Mouse (Mus musculus): ENCODE results near the gene Il23a. TPM values are rescaled to one million over a fixed set of nuclear protein-coding genes. Genes with fewer than 3 reads are reported as not detected.
"Not testable (repeated sequence)": the region's sequence is repeated elsewhere in the genome, so short reads cannot be mapped to it uniquely, and the experiment has no call there.

Il23a gene
- polyA plus RNA-seq, 1 experiment from 2014 or later: 0.16 TPM

DNA sequence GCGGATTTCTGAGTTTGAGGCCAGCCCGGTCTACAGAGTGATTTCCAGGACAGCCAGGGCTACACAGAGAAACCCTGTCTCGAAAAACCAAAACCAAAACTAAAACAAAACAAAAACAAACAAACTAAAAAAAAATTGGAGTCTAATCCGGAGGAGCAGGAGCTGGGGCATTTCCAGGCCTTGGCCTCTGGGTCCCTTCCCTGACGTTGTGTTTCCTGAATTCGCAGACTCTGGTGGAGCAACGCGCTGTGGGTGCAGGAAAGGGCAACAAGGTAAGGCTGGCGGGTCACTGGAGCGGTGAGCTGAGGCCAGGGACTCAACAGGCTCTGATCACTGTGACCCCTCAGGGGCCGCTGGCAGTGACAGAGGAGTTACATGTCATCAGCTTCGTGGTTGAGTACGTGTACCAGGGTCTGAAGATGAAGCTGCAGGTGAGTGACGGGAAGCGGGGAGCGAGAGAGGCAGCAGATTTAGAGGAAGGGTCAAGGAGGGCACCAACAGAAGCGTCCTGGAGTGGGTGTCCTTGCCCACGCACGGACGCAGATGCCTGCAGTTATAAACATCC, 15.6 kb downstream of the Il23a start:
- H3K36me3 ChIP-seq (ENCODE audit: insufficient read depth, low read length): peaks cover 51% of the 10 kb centered on the region
- no peak; the same call in 1 of the 2 replicates for ATAC-seq (replicated peaks; ENCODE audit: low FRiP score, low read depth)
- H3K4me1 ChIP-seq (replicated peaks; ENCODE audit: insufficient read depth, low read length): no peaks in the 10 kb centered on the region
- no peak for DNase-seq (ENCODE audit: low spot score)
- H3K4me3 ChIP-seq (replicated peaks; ENCODE audit: low read depth, low read length): no peak overlapping the region
- H3K27ac ChIP-seq: no peak overlapping the region
- H3K4me2 ChIP-seq (ENCODE audit: low read length): no peak overlapping the region
- 71% methylated on average over 20 of the region's 20 CpGs for WGBS
- no peak overlapping the region for H3K9ac ChIP-seq (ENCODE audit: low read depth, low read length)
- no peaks in the 10 kb centered on the region for H3K9me3 ChIP-seq (replicated peaks; ENCODE audit: low read length)
- no peak for TF ChIP-seq CTCF (IDR thresholded peaks at IDR 0.05; ENCODE audit: low read depth)
- no peaks in the 10 kb centered on the region for H3K27me3 ChIP-seq (ENCODE audit: insufficient read depth, low read length)

DNA sequence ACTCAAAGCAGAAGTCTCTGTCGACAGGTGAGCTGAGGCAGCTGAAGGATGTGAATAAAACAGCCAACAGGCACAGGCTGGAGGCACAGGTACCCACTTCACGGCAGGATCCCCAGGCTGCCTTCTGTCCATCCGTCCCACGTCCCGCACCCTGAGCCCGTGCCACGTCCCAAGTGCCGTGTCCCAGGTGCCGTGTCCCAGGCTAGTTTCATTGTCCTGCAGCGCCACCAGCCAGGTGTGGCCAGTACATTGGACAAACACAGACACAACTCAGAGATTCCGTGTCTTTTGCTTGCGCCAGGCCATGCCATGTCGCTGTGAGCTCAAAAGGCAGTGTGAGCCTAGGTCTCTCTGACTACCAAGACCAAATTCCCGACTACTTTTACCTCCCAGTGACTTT, 16.9 kb downstream of the Il23a start:
- no peak overlapping the region for H3K4me2 ChIP-seq (ENCODE audit: low read length)
- no peak for TF ChIP-seq CTCF (IDR thresholded peaks at IDR 0.05; ENCODE audit: low read depth)
- 89% methylated on average over 14 of the region's 14 CpGs for WGBS
- no peak overlapping the region for H3K4me3 ChIP-seq (replicated peaks; ENCODE audit: low read depth, low read length)
- no peaks in the 10 kb centered on the region for H3K9me3 ChIP-seq (replicated peaks; ENCODE audit: low read length)
- H3K27me3 ChIP-seq (ENCODE audit: insufficient read depth, low read length): no peaks in the 10 kb centered on the region
- no peak overlapping the region for H3K27ac ChIP-seq
- peaks cover 53% of the 10 kb centered on the region for H3K36me3 ChIP-seq (ENCODE audit: insufficient read depth, low read length)
- DNase-seq (ENCODE audit: low spot score) (no peak), ATAC-seq (replicated peaks; ENCODE audit: low FRiP score, low read depth) (no peak)
- no peaks in the 10 kb centered on the region for H3K4me1 ChIP-seq (replicated peaks; ENCODE audit: insufficient read depth, low read length)
- H3K9ac ChIP-seq (ENCODE audit: low read depth, low read length): no peak overlapping the region

DNA sequence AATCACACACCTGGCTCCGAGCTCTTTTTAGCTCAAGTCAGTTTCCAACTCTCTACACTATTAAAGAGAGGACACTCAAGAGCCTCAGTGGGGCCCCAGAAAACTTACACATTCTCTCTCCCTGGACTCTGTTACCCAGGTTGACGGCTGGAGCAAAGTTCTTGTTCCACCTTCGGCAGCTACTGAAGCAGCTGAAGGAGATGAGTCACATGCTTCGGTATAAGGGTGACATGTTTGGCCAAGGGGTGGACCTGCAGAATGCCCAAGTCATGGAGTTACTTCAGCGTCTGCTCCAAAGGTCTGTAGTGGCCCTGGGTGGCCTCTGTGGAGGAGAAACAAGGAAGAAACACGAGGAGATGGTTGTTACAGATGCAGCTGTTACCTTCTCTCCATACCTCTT, 17.6 kb downstream of the Il23a start:
- 82% methylated on average over 6 of the region's 6 CpGs for WGBS
- ATAC-seq (replicated peaks; ENCODE audit: low FRiP score, low read depth) (peak; percentile 60), DNase-seq (ENCODE audit: low spot score) (no peak)
- H3K36me3 ChIP-seq (ENCODE audit: insufficient read depth, low read length): peaks cover 48% of the 10 kb centered on the region
- no peak overlapping the region for H3K4me3 ChIP-seq (replicated peaks; ENCODE audit: low read depth, low read length)
- no peaks in the 10 kb centered on the region for H3K27me3 ChIP-seq (ENCODE audit: insufficient read depth, low read length)
- TF ChIP-seq CTCF (IDR thresholded peaks at IDR 0.05; ENCODE audit: low read depth): no peak
- H3K9ac ChIP-seq (ENCODE audit: low read depth, low read length): no peak overlapping the region
- no peak overlapping the region for H3K27ac ChIP-seq
- no peaks in the 10 kb centered on the region for H3K4me1 ChIP-seq (replicated peaks; ENCODE audit: insufficient read depth, low read length)
- no peak overlapping the region for H3K4me2 ChIP-seq (ENCODE audit: low read length)
- no peaks in the 10 kb centered on the region for H3K9me3 ChIP-seq (replicated peaks; ENCODE audit: low read length)

DNA sequence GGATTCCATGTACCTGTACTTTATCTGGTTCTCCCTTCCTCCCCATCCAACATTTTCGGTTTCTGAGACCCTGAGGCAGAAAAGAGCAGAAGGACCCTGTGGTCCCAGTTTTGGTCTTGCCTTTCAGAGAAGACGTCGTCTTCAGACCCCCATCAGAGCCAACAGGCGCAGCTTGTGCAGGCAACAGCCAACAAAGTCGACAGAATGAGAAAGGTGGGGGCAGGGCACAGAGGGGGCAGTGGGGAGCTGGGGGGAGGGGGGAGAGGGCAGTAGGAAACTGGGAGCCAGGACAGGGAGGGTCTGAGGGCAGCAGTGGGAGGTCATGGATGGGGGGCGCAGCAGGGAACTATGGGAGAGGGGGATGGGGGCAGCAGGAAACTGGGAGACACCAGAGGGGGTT, 20.4 kb downstream of the Il23a start:
- H3K4me3 ChIP-seq (replicated peaks; ENCODE audit: low read depth, low read length): no peak overlapping the region
- ATAC-seq (replicated peaks; ENCODE audit: low FRiP score, low read depth): no peak
- H3K27me3 ChIP-seq (ENCODE audit: insufficient read depth, low read length): no peaks in the 10 kb centered on the region
- no peak for TF ChIP-seq CTCF (IDR thresholded peaks at IDR 0.05; ENCODE audit: low read depth)
- no peaks in the 10 kb centered on the region for H3K9me3 ChIP-seq (replicated peaks; ENCODE audit: low read length)
- H3K9ac ChIP-seq (ENCODE audit: low read depth, low read length): no peak overlapping the region
- H3K4me2 ChIP-seq (ENCODE audit: low read length): no peak overlapping the region
- peaks cover 34% of the 10 kb centered on the region for H3K36me3 ChIP-seq (ENCODE audit: insufficient read depth, low read length)
- 65% methylated on average over 6 of the region's 6 CpGs for WGBS
- no peak overlapping the region for H3K27ac ChIP-seq
- H3K4me1 ChIP-seq (replicated peaks; ENCODE audit: insufficient read depth, low read length): no peaks in the 10 kb centered on the region
- no peak for DNase-seq (ENCODE audit: low spot score)

DNA sequence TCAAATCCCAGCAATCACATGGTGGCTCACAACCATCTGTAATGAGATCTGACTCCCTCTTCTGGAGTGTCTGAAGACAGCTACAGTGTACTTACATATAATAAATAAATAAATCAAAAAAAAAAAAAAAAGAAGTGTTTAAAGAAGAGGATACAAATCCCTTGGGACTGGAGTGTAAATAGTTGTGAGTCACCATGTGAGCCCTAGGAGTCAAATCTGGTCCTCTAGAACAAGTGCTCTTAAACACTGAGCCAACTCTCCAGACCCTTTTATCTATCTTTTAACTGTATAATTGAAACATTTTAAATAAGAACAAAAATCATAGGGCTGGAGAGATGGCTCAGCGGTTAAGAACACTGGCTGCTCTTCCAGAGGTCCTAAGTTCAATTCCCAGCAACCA, 23.2 kb downstream of the Il23a start:
- ATAC-seq (replicated peaks; ENCODE audit: low FRiP score, low read depth); H3K4me2 ChIP-seq (ENCODE audit: low read length); H3K9ac ChIP-seq (ENCODE audit: low read depth, low read length); H3K27ac ChIP-seq; H3K4me1 ChIP-seq (replicated peaks; ENCODE audit: insufficient read depth, low read length); H3K9me3 ChIP-seq (replicated peaks; ENCODE audit: low read length); DNase-seq (ENCODE audit: low spot score); H3K27me3 ChIP-seq (ENCODE audit: insufficient read depth, low read length); H3K4me3 ChIP-seq (replicated peaks; ENCODE audit: low read depth, low read length): not testable (repeated sequence)
- H3K36me3 ChIP-seq (ENCODE audit: insufficient read depth, low read length): peaks cover 19% of the 10 kb centered on the region; the same call in 1 of the 2 replicates
- WGBS: 100% methylated on average over 1 of the region's 1 CpGs

DNA sequence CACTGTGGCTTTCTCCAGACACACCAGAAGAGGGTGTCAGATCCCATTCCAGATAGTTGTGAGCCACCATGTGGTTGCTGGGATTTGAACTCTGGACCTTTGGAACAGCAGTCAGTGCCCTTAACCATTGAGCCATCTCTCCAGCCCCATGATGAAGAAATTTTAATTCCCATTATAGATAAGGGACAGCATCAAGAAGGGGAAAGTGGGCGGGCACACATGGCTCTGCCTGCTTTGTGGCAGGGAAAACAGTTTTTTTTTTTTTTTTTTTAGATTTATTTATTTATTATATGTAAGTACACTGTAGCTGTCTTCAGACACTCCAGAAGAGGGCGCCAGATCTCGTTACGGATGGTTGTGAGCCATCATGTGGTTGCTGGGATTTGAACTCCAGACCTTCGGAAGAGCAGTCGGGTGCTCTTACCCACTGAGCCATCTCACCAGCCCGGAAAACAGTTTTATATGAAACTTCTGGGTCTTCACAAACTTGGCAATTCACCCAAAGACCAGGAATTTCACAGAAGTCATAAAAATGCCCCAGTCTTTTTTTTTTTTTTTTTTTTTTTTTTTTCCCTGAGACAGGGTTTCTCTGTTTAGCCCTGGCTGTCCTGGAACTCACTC, 25.6 kb downstream of the Il23a start:
- 0 out of 2 replicates have a peak, but pooled peaks have one; percentile 12 for TF ChIP-seq CTCF (IDR thresholded peaks at IDR 0.05; ENCODE audit: low read depth)
- not testable (repeated sequence) for H3K4me3 ChIP-seq (replicated peaks; ENCODE audit: low read depth, low read length); H3K4me2 ChIP-seq (ENCODE audit: low read length); H3K4me1 ChIP-seq (replicated peaks; ENCODE audit: insufficient read depth, low read length); H3K27ac ChIP-seq; DNase-seq (ENCODE audit: low spot score); ATAC-seq (replicated peaks; ENCODE audit: low FRiP score, low read depth); H3K9ac ChIP-seq (ENCODE audit: low read depth, low read length); H3K9me3 ChIP-seq (replicated peaks; ENCODE audit: low read length); H3K36me3 ChIP-seq (ENCODE audit: insufficient read depth, low read length); H3K27me3 ChIP-seq (ENCODE audit: insufficient read depth, low read length)
- WGBS: 98% methylated on average over 4 of the region's 7 CpGs
